Mouse (Mus musculus): ENCODE results near the gene Myh7. TPM values are rescaled to one million over a fixed set of nuclear protein-coding genes. Genes with fewer than 3 reads are reported as not detected.
"Not testable (repeated sequence)": the region's sequence is repeated elsewhere in the genome, so short reads cannot be mapped to it uniquely, and the experiment has no call there.

The Myh7 gene
- polyA plus RNA-seq, 1 experiment from 2014 or later: 4.9 TPM

DNA sequence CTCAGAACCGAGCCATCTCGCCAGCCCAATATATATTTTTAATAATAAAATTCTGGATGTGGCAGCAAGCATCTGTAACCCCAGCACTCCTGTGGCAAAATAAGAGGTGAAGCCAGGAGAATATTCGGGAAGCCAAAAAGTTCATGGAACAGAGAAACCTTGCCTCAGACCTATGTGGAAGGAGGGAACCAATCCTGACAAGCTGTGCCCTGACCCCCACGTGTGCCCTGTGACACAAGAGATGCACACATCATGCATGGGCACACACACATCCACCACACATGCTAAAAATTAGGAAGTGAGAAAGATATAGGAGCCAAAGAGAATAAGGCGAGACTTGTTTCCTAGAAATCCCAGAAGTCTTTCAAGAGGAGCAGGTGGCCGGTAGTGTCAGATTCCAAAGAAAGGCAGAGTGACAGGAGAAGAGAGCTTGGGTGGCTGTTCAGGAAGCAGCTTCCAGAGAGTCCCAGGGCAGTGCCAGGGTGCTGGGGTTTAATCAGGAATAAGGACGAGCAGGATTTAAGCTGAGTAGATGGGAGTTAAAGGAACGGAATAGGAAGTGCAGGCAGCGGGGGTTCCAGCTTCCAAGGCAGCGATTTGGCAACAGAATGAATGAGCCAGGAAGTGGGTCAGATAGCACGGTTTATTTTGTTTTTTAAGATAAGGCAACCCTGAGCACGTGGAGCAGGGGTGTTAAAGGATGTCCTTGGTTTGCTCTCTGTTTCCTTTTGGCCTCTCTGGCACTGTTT, 7.7 kb upstream of the Myh7 start:
- H3K27ac ChIP-seq: no peak overlapping the region
- H3K27me3 ChIP-seq: no peaks in the 10 kb centered on the region
- no peak overlapping the region for H3K9ac ChIP-seq
- WGBS: 51% methylated on average over 12 of the region's 12 CpGs
- no peak for ATAC-seq (ENCODE audit: low FRiP score)
- H3K4me2 ChIP-seq (replicated peaks): no peak overlapping the region
- peaks cover 5% of the 10 kb centered on the region for H3K4me1 ChIP-seq
- H3K4me3 ChIP-seq: no peak overlapping the region
- no peaks in the 10 kb centered on the region for H3K9me3 ChIP-seq (replicated peaks)
- H3K36me3 ChIP-seq: no peaks in the 10 kb centered on the region

DNA sequence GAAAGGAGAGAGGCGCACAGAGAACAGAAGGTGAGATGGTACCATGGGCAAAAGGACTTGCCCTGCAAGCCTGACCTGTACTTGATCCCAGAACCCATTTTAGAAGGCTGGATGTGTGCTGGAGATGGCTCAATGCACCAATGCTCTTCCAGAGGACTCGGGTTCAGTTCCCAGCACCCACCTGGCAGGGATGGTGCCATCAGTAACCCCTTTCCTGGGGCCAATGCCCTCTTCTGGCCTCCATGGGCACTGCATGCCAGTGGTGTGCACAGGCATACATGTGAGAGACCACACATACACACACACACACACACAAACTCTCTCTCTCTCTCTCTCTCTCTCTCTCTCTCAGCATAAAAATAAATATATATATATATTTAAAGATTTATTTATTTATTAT, 7.0 kb upstream of the Myh7 start:
- Histone ChIP-seq H3K9me3 (replicated peaks) (no peaks in the 10 kb centered on the region), H3K4me2 (replicated peaks) (no peak overlapping the region), H3K27me3 (no peaks in the 10 kb centered on the region), H3K36me3 (no peaks in the 10 kb centered on the region), H3K4me3 (no peak overlapping the region), H3K4me1 (peaks cover 7% of the 10 kb centered on the region), H3K9ac (no peak overlapping the region), H3K27ac (no peak overlapping the region)
- no peak for ATAC-seq (ENCODE audit: low FRiP score)
- 93% methylated on average over 2 of the region's 2 CpGs for WGBS

DNA sequence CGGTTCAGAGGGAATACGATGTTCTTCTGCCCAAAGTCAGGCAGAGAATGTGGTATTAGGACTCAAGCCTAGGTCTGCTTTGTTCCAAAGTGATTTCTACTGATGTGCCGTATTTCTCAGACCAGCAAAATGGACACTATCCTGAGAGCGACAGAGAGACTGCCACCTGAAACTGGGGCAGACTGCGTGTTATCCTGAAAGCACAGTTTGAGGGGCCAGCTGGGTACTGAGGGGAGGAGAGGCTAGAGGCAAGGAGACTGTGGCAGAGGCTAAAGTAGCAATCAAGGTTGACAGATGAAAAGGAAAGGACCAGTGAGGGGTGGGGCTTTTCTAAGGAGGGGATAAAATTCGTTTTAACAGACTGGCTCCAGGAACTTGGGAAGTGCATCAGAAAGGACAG, 6.4 kb upstream of the Myh7 start:
- 81% methylated on average over 6 of the region's 6 CpGs for WGBS
- Histone ChIP-seq H3K4me2 (replicated peaks) (no peak overlapping the region), H3K27ac (no peak overlapping the region), H3K9me3 (replicated peaks) (no peaks in the 10 kb centered on the region), H3K4me3 (no peak overlapping the region), H3K27me3 (no peaks in the 10 kb centered on the region), H3K36me3 (no peaks in the 10 kb centered on the region), H3K9ac (no peak overlapping the region), H3K4me1 (peaks cover 12% of the 10 kb centered on the region)
- ATAC-seq (ENCODE audit: low FRiP score): no peak

DNA sequence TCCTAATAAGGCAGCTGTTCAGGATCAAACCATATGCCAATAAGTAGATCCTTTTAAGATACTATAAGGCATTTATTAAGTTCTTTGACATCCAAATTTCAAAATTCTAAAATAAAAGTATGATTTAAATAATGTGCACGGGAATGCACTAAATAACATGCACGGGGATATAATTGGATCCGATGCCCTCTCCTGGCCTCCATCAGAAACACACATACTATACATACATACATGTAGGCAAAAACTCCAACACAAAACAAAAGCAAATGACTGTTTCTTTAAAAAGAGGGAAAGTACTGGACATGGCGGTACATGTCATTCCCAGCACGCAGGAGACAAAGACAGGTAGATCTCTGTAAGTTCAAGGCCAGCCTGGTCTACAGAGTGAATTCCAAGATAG, 5.4 kb upstream of the Myh7 start:
- not testable (repeated sequence) for H3K4me2 ChIP-seq (replicated peaks); H3K9me3 ChIP-seq (replicated peaks); H3K27ac ChIP-seq; ATAC-seq (ENCODE audit: low FRiP score); H3K4me3 ChIP-seq; H3K36me3 ChIP-seq; H3K27me3 ChIP-seq; H3K9ac ChIP-seq
- H3K4me1 ChIP-seq: peaks cover 22% of the 10 kb centered on the region
- 85% methylated on average over 5 of the region's 5 CpGs for WGBS

DNA sequence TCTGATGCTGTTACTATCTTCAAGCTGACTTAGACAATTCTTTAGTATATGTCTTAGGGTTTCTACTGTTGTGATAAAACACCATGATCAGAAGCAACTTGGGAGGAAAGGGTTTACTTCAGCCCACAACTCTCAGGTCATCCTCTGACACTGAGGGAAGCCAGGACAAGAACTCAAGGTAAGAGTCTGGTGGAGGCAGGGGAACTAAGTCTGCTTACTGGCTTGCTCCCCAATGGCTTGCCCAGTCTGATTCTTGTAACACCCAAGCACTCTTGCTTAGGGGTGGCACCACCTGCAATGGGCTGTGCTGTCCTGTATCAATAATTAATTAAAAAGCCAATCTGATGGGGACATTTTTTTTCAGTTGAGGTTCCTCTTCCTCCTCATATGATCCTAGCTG, 4.3 kb upstream of the Myh7 start:
- Histone ChIP-seq H3K36me3 (no peaks in the 10 kb centered on the region), H3K27ac (no peak overlapping the region), H3K27me3 (no peaks in the 10 kb centered on the region), H3K9me3 (replicated peaks) (no peaks in the 10 kb centered on the region), H3K4me1 (peaks cover 28% of the 10 kb centered on the region), H3K4me3 (no peak overlapping the region), H3K9ac (no peak overlapping the region), H3K4me2 (replicated peaks) (no peak overlapping the region)
- ATAC-seq (ENCODE audit: low FRiP score): no peak

DNA sequence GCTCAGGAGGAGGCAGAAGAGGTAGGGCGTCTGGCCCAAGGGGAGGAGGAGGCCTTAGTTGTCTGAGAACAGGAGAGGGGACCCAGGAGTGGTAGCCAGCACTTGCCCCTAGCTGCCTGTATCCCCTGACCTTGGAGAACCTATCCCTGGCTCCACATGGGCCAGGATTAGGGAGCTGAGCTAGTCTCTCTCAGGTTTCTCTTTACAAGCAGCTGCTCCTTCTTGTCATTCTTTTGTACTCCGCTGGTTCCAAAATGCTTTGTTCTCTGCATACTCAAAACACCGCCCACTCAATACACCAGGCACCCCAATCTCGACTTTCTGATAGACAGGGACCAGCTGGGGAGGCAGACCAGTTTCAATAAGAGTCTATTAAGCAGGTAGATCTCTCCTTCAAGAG, 2.9 kb upstream of the Myh7 start:
- Histone ChIP-seq H3K4me3 (no peak overlapping the region), H3K27me3 (no peaks in the 10 kb centered on the region), H3K9ac (no peak overlapping the region), H3K4me2 (replicated peaks) (no peak overlapping the region), H3K4me1 (peaks cover 28% of the 10 kb centered on the region), H3K27ac (no peak overlapping the region), H3K9me3 (replicated peaks) (no peaks in the 10 kb centered on the region), H3K36me3 (no peaks in the 10 kb centered on the region)
- ATAC-seq (ENCODE audit: low FRiP score): no peak
- 38% methylated on average over 4 of the region's 4 CpGs for WGBS

DNA sequence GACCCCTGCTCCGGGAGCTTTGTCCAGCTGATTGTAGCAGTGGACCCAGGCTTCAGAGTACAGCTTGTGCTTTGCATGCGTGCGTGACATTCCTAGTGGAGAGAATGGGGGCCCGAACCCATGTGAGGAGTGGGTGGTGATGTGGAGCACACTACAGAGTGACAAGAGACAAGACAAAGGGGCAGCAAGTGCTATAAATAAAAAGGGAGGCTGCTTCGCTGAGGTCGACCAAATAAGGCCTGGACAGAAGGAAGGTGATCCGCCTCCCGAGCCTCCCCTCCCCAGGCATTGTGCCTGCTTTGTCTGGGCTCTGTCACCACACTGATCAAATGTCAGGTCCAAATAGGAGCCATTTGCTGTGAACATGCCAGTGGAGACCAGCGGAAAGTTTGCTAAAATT, 2.4 kb upstream of the Myh7 start:
- Histone ChIP-seq H3K9me3 (replicated peaks) (no peaks in the 10 kb centered on the region), H3K9ac (no peak overlapping the region), H3K27ac (no peak overlapping the region), H3K4me2 (replicated peaks) (no peak overlapping the region), H3K27me3 (no peaks in the 10 kb centered on the region), H3K4me1 (peaks cover 28% of the 10 kb centered on the region), H3K4me3 (no peak overlapping the region), H3K36me3 (no peaks in the 10 kb centered on the region)
- ATAC-seq (ENCODE audit: low FRiP score): no peak
- 34% methylated on average over 9 of the region's 9 CpGs for WGBS

DNA sequence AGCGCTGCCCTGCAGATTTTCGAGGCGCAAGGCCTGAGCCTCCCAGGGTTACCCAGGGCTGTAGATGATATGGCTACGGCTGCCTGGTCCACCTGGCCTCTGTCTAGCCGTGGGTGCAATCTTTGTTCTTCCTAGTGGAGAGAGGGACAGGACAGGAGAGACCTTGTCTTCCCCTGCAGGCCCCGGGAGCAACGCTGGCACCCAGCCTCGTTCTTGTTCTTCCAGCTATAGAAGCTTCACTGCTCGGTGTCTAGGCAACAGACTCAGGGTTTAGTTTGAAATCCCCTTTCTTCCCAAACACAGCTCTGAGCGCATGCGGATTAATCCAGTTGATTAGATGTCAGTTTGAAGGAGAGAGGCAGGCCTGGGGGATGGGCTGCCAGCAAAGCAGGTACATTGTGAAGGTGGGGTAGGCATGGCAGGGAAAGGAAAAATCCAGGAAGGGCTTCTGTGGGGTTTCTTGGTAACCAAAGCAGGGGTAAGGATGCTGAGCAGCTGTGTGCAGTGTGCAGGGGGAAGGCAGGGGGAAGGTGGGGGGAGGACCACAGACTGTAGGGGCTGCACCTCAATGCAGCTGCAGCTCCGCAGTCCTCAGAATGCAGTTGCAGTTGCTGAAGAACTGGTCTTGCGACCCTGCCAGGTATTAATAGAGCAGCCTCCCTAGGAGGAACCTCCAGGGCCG, 1.2 kb upstream of the Myh7 start:
- H3K4me3 ChIP-seq: no peak overlapping the region
- 41% methylated on average over 14 of the region's 14 CpGs for WGBS
- peak; percentile 55 for ATAC-seq (ENCODE audit: low FRiP score)
- H3K4me1 ChIP-seq: peaks cover 28% of the 10 kb centered on the region
- H3K4me2 ChIP-seq (replicated peaks): no peak overlapping the region
- H3K27ac ChIP-seq: peak overlapping the region; percentile 67
- no peaks in the 10 kb centered on the region for H3K27me3 ChIP-seq
- H3K9me3 ChIP-seq (replicated peaks): no peaks in the 10 kb centered on the region
- no peaks in the 10 kb centered on the region for H3K36me3 ChIP-seq
- peak overlapping the region; percentile 35; the same call in 1 of the 2 replicates for H3K9ac ChIP-seq

DNA sequence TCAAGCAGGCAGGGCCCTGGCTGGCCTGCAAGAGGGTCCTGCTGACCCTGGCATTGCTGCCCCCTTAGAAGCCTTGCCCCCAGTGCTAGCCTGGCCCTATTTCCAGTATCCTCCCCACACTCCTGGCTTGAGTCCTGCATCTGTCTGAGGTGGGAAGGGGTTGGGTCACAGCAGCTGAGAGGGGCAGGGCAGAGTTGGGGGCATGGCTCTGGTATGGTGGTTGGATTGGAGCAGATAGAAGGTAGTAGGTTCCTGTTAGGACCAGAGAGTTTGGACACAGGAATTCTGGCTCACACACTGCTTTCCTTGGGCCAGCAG, 402 bp upstream of the Myh7 start:
- H3K9ac ChIP-seq: no peak overlapping the region
- H3K9me3 ChIP-seq (replicated peaks): no peaks in the 10 kb centered on the region
- no peak overlapping the region for H3K4me2 ChIP-seq (replicated peaks)
- H3K27me3 ChIP-seq: no peaks in the 10 kb centered on the region
- no peaks in the 10 kb centered on the region for H3K36me3 ChIP-seq
- H3K4me1 ChIP-seq: peaks cover 28% of the 10 kb centered on the region
- H3K4me3 ChIP-seq: no peak overlapping the region
- 0 out of 2 replicates have a peak overlapping the region, but pooled peaks have one; percentile 44 for H3K27ac ChIP-seq
- no peak; the same call in 1 of the 2 replicates for ATAC-seq (ENCODE audit: low FRiP score)

DNA sequence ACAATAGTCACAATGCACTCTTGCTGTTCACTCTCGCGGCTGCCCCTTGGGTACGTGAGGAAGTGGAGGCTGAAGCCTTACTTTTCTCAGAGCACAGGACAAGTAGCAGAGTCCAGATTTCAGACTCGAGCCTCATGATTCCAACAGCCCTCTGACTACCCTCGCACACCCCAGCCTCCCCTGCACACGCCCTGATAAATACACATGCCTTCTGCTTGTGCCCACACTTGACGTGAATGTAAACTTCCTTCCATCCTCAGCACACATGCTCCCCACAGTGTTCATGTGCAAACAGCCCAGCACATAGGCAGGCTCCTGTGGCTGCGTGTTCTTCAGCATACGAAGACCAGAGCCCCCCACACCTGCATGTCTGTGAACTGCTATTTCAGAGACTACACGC, 790 bp downstream of the Myh7 start:
- Histone ChIP-seq H3K9ac (no peak overlapping the region), H3K36me3 (no peaks in the 10 kb centered on the region), H3K4me2 (replicated peaks) (no peak overlapping the region), H3K27ac (no peak overlapping the region), H3K4me1 (peaks cover 28% of the 10 kb centered on the region), H3K27me3 (no peaks in the 10 kb centered on the region), H3K4me3 (no peak overlapping the region), H3K9me3 (replicated peaks) (no peaks in the 10 kb centered on the region)
- 71% methylated on average over 10 of the region's 10 CpGs for WGBS
- no peak for ATAC-seq (ENCODE audit: low FRiP score)

DNA sequence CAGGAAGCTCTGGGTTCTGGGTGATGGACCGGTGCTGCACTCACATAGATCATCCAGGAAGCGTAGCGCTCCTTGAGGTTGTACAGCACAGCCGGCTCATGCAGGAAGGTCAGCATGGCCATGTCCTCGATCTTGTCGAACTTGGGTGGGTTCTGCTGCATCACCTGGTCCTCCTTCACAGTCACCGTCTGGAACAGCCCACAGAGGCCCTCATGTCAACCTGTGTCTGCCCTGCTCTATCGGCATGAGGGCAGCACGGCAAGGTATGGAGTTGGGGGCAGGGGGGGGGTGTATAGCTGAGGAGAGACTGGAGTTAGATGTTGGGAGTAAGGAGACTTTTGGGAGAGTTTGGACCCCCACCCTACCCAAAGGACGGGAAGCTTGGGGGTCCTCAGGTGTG, 2.2 kb downstream of the Myh7 start:
- no peak overlapping the region for H3K4me3 ChIP-seq

DNA sequence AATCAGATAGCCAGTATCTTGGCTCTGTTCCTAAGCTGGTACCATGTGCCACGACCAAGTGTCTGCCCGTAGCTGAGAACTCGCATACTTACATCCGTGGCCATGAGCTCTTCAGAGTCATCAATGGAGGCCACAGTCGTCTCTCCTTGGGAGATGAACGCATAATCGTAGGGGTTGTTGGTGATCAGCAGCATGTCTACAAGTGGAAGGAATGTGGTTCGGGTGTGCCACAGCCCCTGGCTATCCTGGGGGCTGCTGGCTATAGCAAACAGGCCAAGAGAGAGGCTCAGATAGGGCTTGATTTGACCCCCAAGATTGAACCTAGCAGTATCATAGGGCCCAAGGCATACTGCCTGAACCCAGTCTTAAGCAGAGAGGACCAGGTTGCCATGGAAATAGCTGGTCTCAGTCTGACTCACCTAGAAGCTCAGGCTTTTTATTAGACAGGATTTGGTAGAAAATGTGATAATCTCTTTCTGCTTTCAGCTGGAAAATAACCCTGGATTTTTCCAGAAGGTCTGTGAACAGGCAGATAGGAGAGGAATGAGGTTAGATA, 4.5 kb downstream of the Myh7 start:
- Histone ChIP-seq H3K4me3 (no peak overlapping the region), H3K9me3 (replicated peaks) (no peaks in the 10 kb centered on the region), H3K4me2 (replicated peaks) (no peak overlapping the region), H3K27me3 (no peaks in the 10 kb centered on the region), H3K9ac (no peak overlapping the region), H3K27ac (no peak overlapping the region), H3K36me3 (no peaks in the 10 kb centered on the region), H3K4me1 (peaks cover 10% of the 10 kb centered on the region)
- no peak for ATAC-seq (ENCODE audit: low FRiP score)
- WGBS: 86% methylated on average over 8 of the region's 8 CpGs

More for the DNA sequence above, 2.2 kb downstream of the Myh7 start:
- Histone ChIP-seq H3K9ac (no peak overlapping the region), H3K4me1 (peaks cover 27% of the 10 kb centered on the region), H3K27ac (no peak overlapping the region), H3K4me2 (replicated peaks) (no peak overlapping the region), H3K36me3 (no peaks in the 10 kb centered on the region), H3K9me3 (replicated peaks) (no peaks in the 10 kb centered on the region), H3K27me3 (no peaks in the 10 kb centered on the region)
- 93% methylated on average over 10 of the region's 10 CpGs for WGBS
- ATAC-seq (ENCODE audit: low FRiP score): no peak

DNA sequence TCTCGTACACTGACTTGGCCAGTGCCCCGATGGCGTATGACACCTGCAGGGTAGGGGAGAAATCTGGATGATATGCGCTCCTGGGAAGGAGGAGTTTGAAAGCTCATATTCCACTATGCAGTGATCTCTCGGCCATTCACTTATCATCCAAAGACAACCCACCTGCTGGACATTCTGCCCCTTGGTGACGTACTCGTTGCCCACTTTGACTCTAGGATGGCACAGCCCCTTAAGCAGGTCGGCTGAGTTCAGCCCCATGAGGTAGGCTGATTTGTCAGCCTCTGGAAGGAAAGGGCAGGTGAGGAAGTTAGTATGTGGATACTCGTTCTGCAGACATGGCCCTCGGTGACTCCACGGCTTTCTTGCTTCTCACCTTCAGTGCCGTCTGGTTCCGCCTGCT, 5.5 kb downstream of the Myh7 start:
- no peak for ATAC-seq (ENCODE audit: low FRiP score)
- Histone ChIP-seq H3K9me3 (replicated peaks) (no peaks in the 10 kb centered on the region), H3K36me3 (no peaks in the 10 kb centered on the region), H3K4me1 (no peaks in the 10 kb centered on the region), H3K27ac (no peak overlapping the region), H3K4me3 (no peak overlapping the region), H3K27me3 (no peaks in the 10 kb centered on the region), H3K4me2 (replicated peaks) (no peak overlapping the region), H3K9ac (no peak overlapping the region)
- 94% methylated on average over 13 of the region's 13 CpGs for WGBS
